Mouse (Mus musculus) bone marrow macrophage, adult 2 months (primary cell): ENCODE data around the gene Usp50.

Source experiments
- CTCF ChIP-seq: IDR thresholded peaks from 2 replicates; pipeline ENCODE4 v1.5.1; 2012; ENCODE audit warnings: low read depth, mild to moderate bottlenecking, low read length, moderate library complexity
- POLR2A ChIP-seq: IDR thresholded peaks from 2 replicates; pipeline ENCODE4 v1.6.1; 2012; ENCODE audit warnings: mild to moderate bottlenecking, low read depth, low read length, borderline replicate concordance

- TF ChIP-seq CTCF (no peak), POLR2A (no peak)
Observed at GRCm38 (mm10) chr2:126675169-126676121, 107.8 kb downstream of the Usp50 start.
